Mouse (Mus musculus): ENCODE data around the gene Lhx4.

- TF ChIP-seq CTCF (conservative IDR thresholded peaks at IDR 0.05; ENCODE audit: low read length) = no peak
- TF ChIP-seq POU5F1 (IDR thresholded peaks at IDR 0.05; ENCODE audit: borderline replicate concordance, low read length) = no peak
Observed at GRCm38 (mm10) chr1:155693443-155693842, 58.0 kb downstream of the Lhx4 start.
